Mouse (Mus musculus): ENCODE results near the gene Vars. TPM values are rescaled to one million over a fixed set of nuclear protein-coding genes. Genes with fewer than 3 reads are reported as not detected.
"Not testable (repeated sequence)": the region's sequence is repeated elsewhere in the genome, so short reads cannot be mapped to it uniquely, and the experiment has no call there.

The Vars gene
- polyA plus RNA-seq, 1 experiment: 12.7 TPM

- H3K4me3 ChIP-seq (ENCODE audit: insufficient read depth, low read depth, low read length): peak overlapping the region; percentile 42; the same call in 1 of the 2 replicates
- H3K27ac ChIP-seq (replicated peaks; ENCODE audit: low read depth, low read length): peak overlapping the region; percentile 94
- H3K4me1 ChIP-seq (ENCODE audit: control insufficient read depth, insufficient read depth, insufficient read length, low read length): peaks cover 3% of the 10 kb centered on the region; the same call in 1 of the 2 replicates
These were observed 21.2 kb downstream of the Vars start for GRCm38 (mm10) chr17:35021842-35022477.

GRCm38 (mm10) chr17:35022541-35023060 lies 21.8 kb downstream of the Vars start:
- H3K27ac ChIP-seq (replicated peaks; ENCODE audit: low read depth, low read length): peak overlapping the region; percentile 94
- H3K4me3 ChIP-seq (ENCODE audit: insufficient read depth, low read depth, low read length): no peak overlapping the region
- peaks cover 3% of the 10 kb centered on the region; the same call in 1 of the 2 replicates for H3K4me1 ChIP-seq (ENCODE audit: control insufficient read depth, insufficient read depth, insufficient read length, low read length)

GRCm38 (mm10) chr17:35023221-35023620 lies 22.4 kb downstream of the Vars start:
- no peak overlapping the region; the same call in 1 of the 2 replicates for H3K27ac ChIP-seq (replicated peaks; ENCODE audit: low read depth, low read length)
- H3K4me3 ChIP-seq (ENCODE audit: insufficient read depth, low read depth, low read length): no peak overlapping the region
- H3K4me1 ChIP-seq (ENCODE audit: control insufficient read depth, insufficient read depth, insufficient read length, low read length): peaks cover 3% of the 10 kb centered on the region; the same call in 1 of the 2 replicates

GRCm38 (mm10) chr17:35023756-35024155 lies 23.0 kb downstream of the Vars start:
- H3K4me1 ChIP-seq (ENCODE audit: control insufficient read depth, insufficient read depth, insufficient read length, low read length): peaks cover 3% of the 10 kb centered on the region; the same call in 1 of the 2 replicates
- no peak overlapping the region for H3K27ac ChIP-seq (replicated peaks; ENCODE audit: low read depth, low read length)
- no peak overlapping the region for H3K4me3 ChIP-seq (ENCODE audit: insufficient read depth, low read depth, low read length)

- Histone ChIP-seq H3K4me1 (ENCODE audit: control insufficient read depth, insufficient read depth, insufficient read length, low read length) (peaks cover 3% of the 10 kb centered on the region; the same call in 1 of the 2 replicates), H3K4me3 (ENCODE audit: insufficient read depth, low read depth, low read length) (no peak overlapping the region), H3K27ac (replicated peaks; ENCODE audit: low read depth, low read length) (no peak overlapping the region)
These were observed 23.5 kb downstream of the Vars start for GRCm38 (mm10) chr17:35024261-35024660.

- no peak overlapping the region for H3K27ac ChIP-seq (replicated peaks; ENCODE audit: low read depth, low read length)
- peaks cover 3% of the 10 kb centered on the region; the same call in 1 of the 2 replicates for H3K4me1 ChIP-seq (ENCODE audit: control insufficient read depth, insufficient read depth, insufficient read length, low read length)
- no peak overlapping the region for H3K4me3 ChIP-seq (ENCODE audit: insufficient read depth, low read depth, low read length)
These were observed 24.1 kb downstream of the Vars start for GRCm38 (mm10) chr17:35024691-35025488.

- no peak overlapping the region for H3K27ac ChIP-seq (replicated peaks; ENCODE audit: low read depth, low read length)
- no peak overlapping the region for H3K4me3 ChIP-seq (ENCODE audit: insufficient read depth, low read depth, low read length)
- H3K4me1 ChIP-seq (ENCODE audit: control insufficient read depth, insufficient read depth, insufficient read length, low read length): peaks cover 3% of the 10 kb centered on the region; the same call in 1 of the 2 replicates
These were observed 25.4 kb downstream of the Vars start for GRCm38 (mm10) chr17:35026206-35026605.

GRCm38 (mm10) chr17:35027277-35028068 lies 26.7 kb downstream of the Vars start, which contains the start of gene Sapcd1:
Gene Sapcd1 (minus strand): TSS chr17:35028016.
- no peak within 1 kb of the TSS for H3K4me3 ChIP-seq (ENCODE audit: insufficient read depth, low read depth, low read length)
- peaks cover 3% of the 10 kb centered on the region; the same call in 1 of the 2 replicates for H3K4me1 ChIP-seq (ENCODE audit: control insufficient read depth, insufficient read depth, insufficient read length, low read length)
- H3K27ac ChIP-seq (replicated peaks; ENCODE audit: low read depth, low read length): no peak within 1 kb of the TSS

- no peaks in the 10 kb centered on the region for H3K4me1 ChIP-seq (ENCODE audit: control insufficient read depth, insufficient read depth, insufficient read length, low read length)
- no peak overlapping the region for H3K27ac ChIP-seq (replicated peaks; ENCODE audit: low read depth, low read length)
- H3K4me3 ChIP-seq (ENCODE audit: insufficient read depth, low read depth, low read length): no peak overlapping the region
These were observed 27.5 kb downstream of the Vars start for GRCm38 (mm10) chr17:35028315-35028714.

GRCm38 (mm10) chr17:35029691-35030532 lies 29.1 kb downstream of the Vars start:
- H3K4me1 ChIP-seq (ENCODE audit: control insufficient read depth, insufficient read depth, insufficient read length, low read length): no peaks in the 10 kb centered on the region

GRCm38 (mm10) chr17:35031272-35031671 lies 30.5 kb downstream of the Vars start:
- Histone ChIP-seq H3K4me3 (ENCODE audit: insufficient read depth, low read depth, low read length) (no peak overlapping the region), H3K27ac (replicated peaks; ENCODE audit: low read depth, low read length) (no peak overlapping the region), H3K4me1 (ENCODE audit: control insufficient read depth, insufficient read depth, insufficient read length, low read length) (no peaks in the 10 kb centered on the region)

More at GRCm38 (mm10) chr17:35029691-35030532, 29.1 kb downstream of the Vars start:
- Histone ChIP-seq H3K4me3 (ENCODE audit: insufficient read depth, low read depth, low read length) (no peak overlapping the region), H3K27ac (replicated peaks; ENCODE audit: low read depth, low read length) (no peak overlapping the region)

GRCm38 (mm10) chr17:35031880-35032279 lies 31.1 kb downstream of the Vars start:
- Histone ChIP-seq H3K4me1 (ENCODE audit: control insufficient read depth, insufficient read depth, insufficient read length, low read length) (no peaks in the 10 kb centered on the region), H3K27ac (replicated peaks; ENCODE audit: low read depth, low read length) (no peak overlapping the region), H3K4me3 (ENCODE audit: insufficient read depth, low read depth, low read length) (no peak overlapping the region)

GRCm38 (mm10) chr17:35032323-35032870 lies 31.6 kb downstream of the Vars start:
- no peak overlapping the region for H3K4me3 ChIP-seq (ENCODE audit: insufficient read depth, low read depth, low read length)
- H3K4me1 ChIP-seq (ENCODE audit: control insufficient read depth, insufficient read depth, insufficient read length, low read length): no peaks in the 10 kb centered on the region
- no peak overlapping the region for H3K27ac ChIP-seq (replicated peaks; ENCODE audit: low read depth, low read length)

GRCm38 (mm10) chr17:35033703-35034102 lies 32.9 kb downstream of the Vars start:
- H3K4me3 ChIP-seq (ENCODE audit: insufficient read depth, low read depth, low read length); H3K27ac ChIP-seq (replicated peaks; ENCODE audit: low read depth, low read length); H3K4me1 ChIP-seq (ENCODE audit: control insufficient read depth, insufficient read depth, insufficient read length, low read length): not testable (repeated sequence)
